Mouse (Mus musculus): ENCODE results near the gene Ghr. TPM values are rescaled to one million over a fixed set of nuclear protein-coding genes. Genes with fewer than 3 reads are reported as not detected.

The Ghr gene
- polyA plus RNA-seq, 1 experiment from 2014 or later = 96.5 TPM

GRCm38 (mm10) chr15:3584361-3584760 lies 1.1 kb upstream of the Ghr start:
- peak; percentile 51 for ATAC-seq
- no peaks in the 10 kb centered on the region for H3K9me3 ChIP-seq (ENCODE audit: control insufficient read depth, low read length)

GRCm38 (mm10) chr15:3581861-3582806 lies 1.2 kb downstream of the Ghr start:
- Histone ChIP-seq H3K27me3 (replicated peaks; ENCODE audit: control insufficient read depth, insufficient read depth, low read length) (no peaks in the 10 kb centered on the region), H3K36me3 (ENCODE audit: control insufficient read depth, insufficient read depth, low read length) (no peaks in the 10 kb centered on the region), H3K9me3 (ENCODE audit: control insufficient read depth, low read length) (no peaks in the 10 kb centered on the region), H3K4me1 (ENCODE audit: control insufficient read depth, insufficient read depth, low read length) (peaks cover 32% of the 10 kb centered on the region), H3K27ac (ENCODE audit: low read length) (peak overlapping the region; percentile 97), H3K4me2 (ENCODE audit: low read depth, low read length) (peak overlapping the region; percentile 65), H3K4me3 (ENCODE audit: low read length) (peak overlapping the region; percentile 89), H3K9ac (ENCODE audit: low read depth, low read length) (peak overlapping the region; percentile 97)
- ATAC-seq = peak; percentile 50
- 2% methylated on average over 34 of the region's 34 CpGs for WGBS

More at GRCm38 (mm10) chr15:3584361-3584760, 1.1 kb upstream of the Ghr start:
- H3K27ac ChIP-seq (ENCODE audit: low read length) = peak overlapping the region; percentile 84
- no peak overlapping the region for H3K9ac ChIP-seq (ENCODE audit: low read depth, low read length)
- H3K27me3 ChIP-seq (replicated peaks; ENCODE audit: control insufficient read depth, insufficient read depth, low read length) = no peaks in the 10 kb centered on the region
- H3K4me3 ChIP-seq (ENCODE audit: low read length) = no peak overlapping the region
- WGBS = 25% methylated on average over 4 of the region's 4 CpGs
- no peaks in the 10 kb centered on the region for H3K36me3 ChIP-seq (ENCODE audit: control insufficient read depth, insufficient read depth, low read length)
- peaks cover 27% of the 10 kb centered on the region for H3K4me1 ChIP-seq (ENCODE audit: control insufficient read depth, insufficient read depth, low read length)
- H3K4me2 ChIP-seq (ENCODE audit: low read depth, low read length) = peak overlapping the region; percentile 22; the same call in 1 of the 2 replicates

- Histone ChIP-seq H3K9ac (ENCODE audit: low read depth, low read length) (peak overlapping the region; percentile 97), H3K27me3 (replicated peaks; ENCODE audit: control insufficient read depth, insufficient read depth, low read length) (no peaks in the 10 kb centered on the region), H3K27ac (ENCODE audit: low read length) (peak overlapping the region; percentile 97), H3K4me1 (ENCODE audit: control insufficient read depth, insufficient read depth, low read length) (peaks cover 32% of the 10 kb centered on the region), H3K4me2 (ENCODE audit: low read depth, low read length) (peak overlapping the region; percentile 65), H3K9me3 (ENCODE audit: control insufficient read depth, low read length) (no peaks in the 10 kb centered on the region), H3K4me3 (ENCODE audit: low read length) (peak overlapping the region; percentile 89), H3K36me3 (ENCODE audit: control insufficient read depth, insufficient read depth, low read length) (no peaks in the 10 kb centered on the region)
- no peak for ATAC-seq
- 18% methylated on average over 3 of the region's 3 CpGs for WGBS
Measured at GRCm38 (mm10) chr15:3581337-3581736, 2.0 kb downstream of the Ghr start.

- Histone ChIP-seq H3K4me1 (ENCODE audit: control insufficient read depth, insufficient read depth, low read length) (peaks cover 32% of the 10 kb centered on the region), H3K4me3 (ENCODE audit: low read length) (peak overlapping the region; percentile 25), H3K36me3 (ENCODE audit: control insufficient read depth, insufficient read depth, low read length) (no peaks in the 10 kb centered on the region), H3K4me2 (ENCODE audit: low read depth, low read length) (peak overlapping the region; percentile 41), H3K27me3 (replicated peaks; ENCODE audit: control insufficient read depth, insufficient read depth, low read length) (no peaks in the 10 kb centered on the region), H3K9ac (ENCODE audit: low read depth, low read length) (no peak overlapping the region), H3K27ac (ENCODE audit: low read length) (peak overlapping the region; percentile 21; the same call in 1 of the 2 replicates), H3K9me3 (ENCODE audit: control insufficient read depth, low read length) (no peaks in the 10 kb centered on the region)
- WGBS = 20% methylated on average over 2 of the region's 2 CpGs
- ATAC-seq = peak; percentile 12; the same call in 1 of the 2 replicates
Measured at GRCm38 (mm10) chr15:3580216-3580615, 3.1 kb downstream of the Ghr start.

GRCm38 (mm10) chr15:3578286-3578980 lies 4.9 kb downstream of the Ghr start:
- Histone ChIP-seq H3K9me3 (ENCODE audit: control insufficient read depth, low read length) (no peaks in the 10 kb centered on the region), H3K27me3 (replicated peaks; ENCODE audit: control insufficient read depth, insufficient read depth, low read length) (no peaks in the 10 kb centered on the region), H3K9ac (ENCODE audit: low read depth, low read length) (no peak overlapping the region), H3K4me2 (ENCODE audit: low read depth, low read length) (no peak overlapping the region), H3K4me1 (ENCODE audit: control insufficient read depth, insufficient read depth, low read length) (peaks cover 20% of the 10 kb centered on the region), H3K4me3 (ENCODE audit: low read length) (no peak overlapping the region), H3K27ac (ENCODE audit: low read length) (peak overlapping the region; percentile 12; the same call in 1 of the 2 replicates), H3K36me3 (ENCODE audit: control insufficient read depth, insufficient read depth, low read length) (no peaks in the 10 kb centered on the region)
- 49% methylated on average over 5 of the region's 5 CpGs for WGBS
- ATAC-seq = no peak

GRCm38 (mm10) chr15:3569178-3569903 lies 14.0 kb downstream of the Ghr start:
- WGBS = 76% methylated on average over 2 of the region's 2 CpGs
- Histone ChIP-seq H3K9ac (ENCODE audit: low read depth, low read length) (no peak overlapping the region), H3K4me2 (ENCODE audit: low read depth, low read length) (no peak overlapping the region), H3K36me3 (ENCODE audit: control insufficient read depth, insufficient read depth, low read length) (peaks cover 8% of the 10 kb centered on the region; the same call in 1 of the 2 replicates), H3K4me1 (ENCODE audit: control insufficient read depth, insufficient read depth, low read length) (peaks cover 7% of the 10 kb centered on the region; the same call in 1 of the 2 replicates), H3K9me3 (ENCODE audit: control insufficient read depth, low read length) (no peaks in the 10 kb centered on the region), H3K27me3 (replicated peaks; ENCODE audit: control insufficient read depth, insufficient read depth, low read length) (no peaks in the 10 kb centered on the region), H3K27ac (ENCODE audit: low read length) (peak overlapping the region; percentile 33; the same call in 1 of the 2 replicates), H3K4me3 (ENCODE audit: low read length) (no peak overlapping the region)
- ATAC-seq = 0 out of 2 replicates have a peak, but pooled peaks have one; percentile 50

- Histone ChIP-seq H3K36me3 (ENCODE audit: control insufficient read depth, insufficient read depth, low read length) (no peaks in the 10 kb centered on the region), H3K27ac (ENCODE audit: low read length) (no peak overlapping the region), H3K9me3 (ENCODE audit: control insufficient read depth, low read length) (no peaks in the 10 kb centered on the region), H3K27me3 (replicated peaks; ENCODE audit: control insufficient read depth, insufficient read depth, low read length) (no peaks in the 10 kb centered on the region), H3K4me1 (ENCODE audit: control insufficient read depth, insufficient read depth, low read length) (peaks cover 8% of the 10 kb centered on the region; the same call in 1 of the 2 replicates), H3K4me3 (ENCODE audit: low read length) (no peak overlapping the region), H3K4me2 (ENCODE audit: low read depth, low read length) (no peak overlapping the region), H3K9ac (ENCODE audit: low read depth, low read length) (no peak overlapping the region)
- no peak for ATAC-seq
- 57% methylated on average over 4 of the region's 4 CpGs for WGBS
Measured at GRCm38 (mm10) chr15:3564570-3564969, 18.7 kb downstream of the Ghr start.

- Histone ChIP-seq H3K9ac (ENCODE audit: low read depth, low read length) (no peak overlapping the region), H3K27me3 (replicated peaks; ENCODE audit: control insufficient read depth, insufficient read depth, low read length) (no peaks in the 10 kb centered on the region), H3K9me3 (ENCODE audit: control insufficient read depth, low read length) (no peaks in the 10 kb centered on the region), H3K4me1 (ENCODE audit: control insufficient read depth, insufficient read depth, low read length) (peaks cover 6% of the 10 kb centered on the region; the same call in 1 of the 2 replicates), H3K36me3 (ENCODE audit: control insufficient read depth, insufficient read depth, low read length) (no peaks in the 10 kb centered on the region), H3K4me3 (ENCODE audit: low read length) (no peak overlapping the region), H3K4me2 (ENCODE audit: low read depth, low read length) (no peak overlapping the region), H3K27ac (ENCODE audit: low read length) (no peak overlapping the region)
- no peak for ATAC-seq
- WGBS = 57% methylated on average over 7 of the region's 7 CpGs
Measured at GRCm38 (mm10) chr15:3563929-3564516, 19.3 kb downstream of the Ghr start.
